In the genomic region with DNA sequence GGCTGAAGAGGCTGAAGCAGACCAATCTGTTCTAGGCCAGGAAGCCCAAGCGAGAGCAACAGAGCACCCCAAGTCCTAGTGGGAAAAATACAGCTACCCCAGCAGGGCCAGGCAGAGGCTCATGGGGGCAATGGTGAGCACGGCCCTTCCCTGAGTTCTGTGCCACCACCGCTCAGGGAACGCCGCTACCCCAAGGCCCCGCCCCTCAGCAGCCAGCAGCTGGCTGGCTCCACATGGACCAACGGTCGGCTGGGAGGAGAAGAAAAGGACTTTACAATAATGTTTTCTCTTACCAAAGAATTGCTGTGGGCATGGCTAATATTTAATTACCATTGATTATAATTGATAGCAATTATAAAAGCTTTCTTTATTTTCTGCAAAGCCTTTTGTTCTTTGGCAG, we compare ENCODE assay signal across 24 mouse cellular contexts. TPM values are rescaled to one million over a fixed set of nuclear protein-coding genes. Genes with fewer than 3 reads are reported as not detected.
DNase-seq lines count a peak whose midpoint lies in the region; TF ChIP-seq lines count a peak whose summit lies in the region.
"Had no signal": no experiment of that assay in that cellular context is flagged by ENCODE, and none has a peak within 500 bp of the region (broad histone marks: within the 10 kb centered on the region; RNA-seq: fewer than 3 reads in every experiment).

No protein-coding gene starts in this region.

- peak overlapping the region; percentile 77 for H3K27ac ChIP-seq in ES-E14 (ENCODE audit: insufficient read depth, low read depth, low read length, poor library complexity, severe bottlenecking)
- H3K27ac ChIP-seq: embryonic facial prominence, embryonic 12.5 days; embryonic facial prominence, embryonic 15.5 days; heart, adult 2 months; heart, embryonic 15.5 days; hindbrain, embryonic 14.5 days; hindbrain, postnatal 0 days had no signal

- peaks cover 41% of the 10 kb centered on the region for H3K4me1 ChIP-seq in E14TG2a.4 (replicated peaks; ENCODE audit: low read depth, low read length)
- peaks cover 14 to 15% of the 10 kb centered on the region in 2 experiments; a peak in 3 of 4 replicates for H3K4me1 ChIP-seq in ES-E14 (ENCODE audit: control insufficient read depth in 2 of 2, insufficient read depth in 2 of 2, low read length in 2 of 2, poor library complexity in 1 of 2)
- H3K4me1 ChIP-seq: embryonic facial prominence, embryonic 12.5 days; embryonic facial prominence, embryonic 15.5 days; heart, embryonic 12.5 days; heart, embryonic 15.5 days had no signal

- H3K4me3 ChIP-seq in E14TG2a.4 (replicated peaks; ENCODE audit: low read length), result peak overlapping the region; percentile 85
- H3K4me3 ChIP-seq in ES-E14 (ENCODE audit: insufficient read depth in 1 of 2, low read depth in 1 of 2, low read length in 2 of 2, poor library complexity in 1 of 2, severe bottlenecking in 1 of 2), result peak overlapping the region; percentile 34 to 46; a peak in 3 of 4 replicates
- H3K4me3 ChIP-seq: embryonic facial prominence, embryonic 12.5 days; embryonic facial prominence, embryonic 15.5 days; heart, adult 2 months; heart, embryonic 12.5 days; heart, embryonic 15.5 days had no signal

- DNase-seq in heart, adult 11 months, result peak; percentile 24
- no peak for DNase-seq in heart, postnatal 4 days
- DNase-seq in ES-E14 (ENCODE audit: low read depth, low spot score), result no peak
- no peak for DNase-seq in frontal cortex, postnatal 10 days (ENCODE audit: low spot score in 2 of 2)
- no peak for DNase-seq in Muller cell, postnatal 12 days (ENCODE audit: inconsistent ontology term)
- DNase-seq: adrenal gland, postnatal 14 days; cerebellum, adult 11 months; cerebellum, adult 2 months; cerebellum, adult 9-11 months; cerebellum, postnatal 25 days; forebrain, postnatal 0 days; gastrocnemius, postnatal 25 days; heart, adult 2 months; heart, postnatal 10 days; heart, postnatal 36 days; kidney, adult 18-20 months had no signal

- in situ Hi-C loops in ES-E14 (cut with MboI; ENCODE audit: low sequenced_read_pairs in 2 of 2, unreplicated experiment in 2 of 2), result no loop called here

- H3K36me3 ChIP-seq in E14TG2a.4 (ENCODE audit: insufficient read depth, low read length), result peaks cover 15% of the 10 kb centered on the region
- peaks cover 8% of the 10 kb centered on the region for H3K36me3 ChIP-seq in ES-E14 (ENCODE audit: control insufficient read depth, insufficient read depth, low read length, poor library complexity, severe bottlenecking)
- H3K36me3 ChIP-seq: embryonic facial prominence, embryonic 12.5 days; embryonic facial prominence, embryonic 15.5 days; G1E; heart, embryonic 15.5 days had no signal

- peak; percentile 16 for TF ChIP-seq CTCF in E14TG2a.4 (conservative IDR thresholded peaks at IDR 0.05; ENCODE audit: low read length)

- no peaks in the 10 kb centered on the region for H3K9me3 ChIP-seq in E14TG2a.4 (ENCODE audit: low read length)
- H3K9me3 ChIP-seq in ES-E14 (ENCODE audit: control insufficient read depth, insufficient read depth, low read depth, low read length), result no peaks in the 10 kb centered on the region
- H3K9me3 ChIP-seq: G1E had no signal

- no peaks in the 10 kb centered on the region for H3K27me3 ChIP-seq in E14TG2a.4 (ENCODE audit: insufficient read depth, low read length)
- H3K27me3 ChIP-seq: embryonic facial prominence, embryonic 12.5 days; embryonic facial prominence, embryonic 15.5 days; heart, embryonic 12.5 days; heart, embryonic 15.5 days had no signal

- peak overlapping the region; percentile 76; the same call in 1 of the 2 replicates for H3K9ac ChIP-seq in ES-E14 (ENCODE audit: insufficient read depth, low read depth, low read length, poor library complexity, severe bottlenecking)
- H3K9ac ChIP-seq: embryonic facial prominence, embryonic 12.5 days; embryonic facial prominence, embryonic 15.5 days; forebrain, postnatal 0 days; heart, embryonic 12.5 days; heart, embryonic 15.5 days; hindbrain, embryonic 14.5 days had no signal

TF ChIP-seq in ES-E14, 5 proteins besides CTCF, POLR2A, EP300 and RAD21:
- TF ChIP-seq ZNF384 (IDR thresholded peaks at IDR 0.05; ENCODE audit: low read depth, low read length) (no peak), MAFK (IDR thresholded peaks at IDR 0.05; ENCODE audit: insufficient read depth, low read depth, low read length) (no peak), ZC3H11A (IDR thresholded peaks at IDR 0.05; ENCODE audit: borderline replicate concordance, low read depth, low read length) (no peak), CHD2 (IDR thresholded peaks at IDR 0.05; ENCODE audit: low read depth, low read length) (no peak), HCFC1 (IDR thresholded peaks at IDR 0.05; ENCODE audit: borderline replicate concordance, insufficient read depth, low read length) (no peak)

RNA-seq across cellular contexts. Expression of a gene that starts 25.2 kb away (rescaled TPM):
- total RNA-seq in heart, postnatal 4 days (2021), result 1 to 10 TPM; 1.4 to 1.5 TPM
- 25.6 and 44.0 TPM in 2 replicates for total RNA-seq in ES-E14 (2012; rRNA removed)

RNA-seq across cellular contexts. Expression of a gene that starts 52.5 kb away (rescaled TPM):
- 10 to 100 TPM; 14.8 to 15.5 TPM for total RNA-seq in heart, postnatal 4 days (2021)
- total RNA-seq in ES-E14 (2012; rRNA removed), result 58.6 and 81.1 TPM in 2 replicates

Comparison
In these comparisons a context has a peak if more than half of its experiments do, and no peak if none do; other contexts are left out.
1. RNA of a gene that starts 25.2 kb away (total RNA-seq): 25.6 to 44.0 TPM in ES-E14; 1.4 to 1.5 TPM in heart, postnatal 4 days; every median in the first group is over 10 times any median in the second.